Mouse (Mus musculus) embryonic facial prominence, embryonic 12.5 days (tissue): Measurements from ENCODE around the gene Abca12. TPM values are rescaled to one million over a fixed set of nuclear protein-coding genes. Genes with fewer than 3 reads are reported as not detected.

Experiments used
- ATAC-seq: fragments of 200-750 bp; cut with Nextera tagmentation; 2 replicates; pipeline ENCODE4 v1.8.0; 2017; ENCODE audit not compliant: insufficient number of reproducible peaks, insufficient read depth, low FRiP score, low TSS enrichment
- H3K27ac ChIP-seq: fragments of 300-500 bp; sonication (generic); 2 replicates; pipeline ENCODE4 v1.5.1; 2016; ENCODE audit warnings: mild to moderate bottlenecking
- H3K27me3 ChIP-seq: fragments of 300-500 bp; sonication (generic); 2 replicates; pipeline ENCODE4 v1.6.1; 2016; ENCODE audit warnings: mild to moderate bottlenecking, moderate library complexity
- H3K36me3 ChIP-seq: fragments of 300-500 bp; sonication (generic); 2 replicates; pipeline ENCODE4 v1.6.1; 2016; ENCODE audit warnings: mild to moderate bottlenecking
- H3K4me1 ChIP-seq: fragments of 300-500 bp; sonication (generic); 2 replicates; pipeline ENCODE4 v1.6.1; 2016
- H3K4me2 ChIP-seq: fragments of 300-500 bp; sonication (generic); replicated peaks from 2 replicates; pipeline ENCODE4 v1.6.1; 2016; ENCODE audit warnings: mild to moderate bottlenecking, moderate library complexity
- H3K4me3 ChIP-seq: fragments of 300-500 bp; sonication (generic); 2 replicates; pipeline ENCODE4 v1.5.1; 2016; ENCODE audit warnings: mild to moderate bottlenecking
- H3K9ac ChIP-seq: fragments of 300-500 bp; sonication (generic); 2 replicates; pipeline ENCODE4 v1.6.1; 2016; ENCODE audit warnings: mild to moderate bottlenecking, moderate library complexity
- H3K9me3 ChIP-seq: fragments of 300-500 bp; sonication (generic); 2 replicates; pipeline ENCODE4 v1.6.1; 2016; ENCODE audit warnings: mild to moderate bottlenecking, moderate library complexity
- WGBS: fragments of 180-500 bp; shearing (Covaris S2); methylation state at CpG from one replicate; pipeline ENCODE4 v1.1.7; 2016; 5-methylcytosine and 5-hydroxymethylcytosine counted together
- polyA plus RNA-seq: library from polyadenylated mRNA; unstranded; fragments of >200 nt; fragmentation: Nextera tagmentation; extraction: Ambion mirVana; gene quantifications from 2 replicates; pipeline ENCODE4 v1.2.1, GENCODE M21; 2016

Abca12 gene
- polyA plus RNA-seq, 1 experiment from 2014 or later, result 0.04 TPM

DNA sequence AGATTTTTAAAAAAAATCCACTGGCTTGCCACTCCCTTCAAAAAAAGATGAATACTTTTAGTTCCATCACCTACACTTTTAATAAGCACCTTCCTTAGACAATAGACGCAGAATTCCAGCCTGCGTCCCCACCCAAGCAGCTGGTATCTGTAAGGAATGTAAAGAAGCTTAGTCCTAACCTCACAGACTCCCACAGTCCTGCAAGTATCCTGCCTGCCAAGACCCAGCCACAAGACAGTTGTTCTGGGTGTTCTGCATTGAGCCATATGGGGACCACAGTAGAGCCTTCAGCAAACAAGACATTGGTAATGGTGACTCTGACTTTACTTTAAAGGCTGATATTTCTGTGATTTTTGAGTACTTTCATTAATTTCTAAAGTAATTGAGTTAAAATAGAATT lies 22.2 kb downstream of the Abca12 start:
- Histone ChIP-seq H3K27ac (no peak overlapping the region), H3K4me2 (no peak overlapping the region), H3K9me3 (no peaks in the 10 kb centered on the region), H3K36me3 (no peaks in the 10 kb centered on the region), H3K4me1 (no peaks in the 10 kb centered on the region), H3K9ac (no peak overlapping the region), H3K27me3 (no peaks in the 10 kb centered on the region), H3K4me3 (no peak overlapping the region)
- 92% methylated on average over 2 of the region's 2 CpGs for WGBS
- no peak for ATAC-seq

DNA sequence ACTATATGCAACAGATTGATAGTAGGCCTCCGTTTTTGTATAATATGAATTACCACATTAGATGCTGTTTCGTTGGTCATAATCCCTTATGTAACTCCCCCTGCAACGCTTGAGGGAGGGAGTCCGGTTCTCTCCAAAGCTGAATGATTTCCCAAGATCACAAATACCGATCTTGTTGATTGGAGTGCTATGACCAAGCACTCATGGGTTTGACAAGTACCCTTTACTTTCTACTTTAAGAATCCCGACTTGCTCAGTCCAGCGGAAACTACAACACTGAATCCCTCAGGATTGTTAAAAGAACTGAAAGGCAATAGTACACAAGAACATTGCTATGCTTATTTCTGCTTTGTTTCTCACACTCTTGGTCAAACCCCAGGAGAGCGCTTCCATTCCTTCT lies 28.1 kb downstream of the Abca12 start:
- WGBS, result 93% methylated on average over 8 of the region's 8 CpGs
- Histone ChIP-seq H3K27ac (no peak overlapping the region), H3K9ac (no peak overlapping the region), H3K4me2 (no peak overlapping the region), H3K9me3 (no peaks in the 10 kb centered on the region), H3K36me3 (no peaks in the 10 kb centered on the region), H3K4me1 (no peaks in the 10 kb centered on the region), H3K4me3 (no peak overlapping the region), H3K27me3 (no peaks in the 10 kb centered on the region)
- ATAC-seq, result no peak

DNA sequence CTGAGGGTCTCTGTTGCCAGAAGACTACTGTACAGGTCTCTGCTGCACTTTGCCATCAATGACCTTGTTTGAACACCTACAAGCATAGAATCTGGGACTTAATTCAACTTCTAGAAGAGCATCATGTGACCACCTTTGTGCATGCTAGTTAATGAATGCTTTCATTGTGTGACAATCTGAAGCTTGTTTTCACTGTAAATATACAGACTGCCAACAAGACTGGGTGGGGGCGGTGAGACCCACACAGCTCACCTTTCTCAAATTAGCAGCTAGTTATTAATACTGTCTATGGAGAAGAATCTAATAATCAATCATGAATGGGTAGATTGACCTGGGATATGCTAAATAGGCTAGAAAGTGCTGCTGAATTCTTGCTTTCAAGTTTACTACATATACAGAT lies 30.6 kb downstream of the Abca12 start:
- H3K27me3 ChIP-seq, result no peaks in the 10 kb centered on the region
- no peak overlapping the region for H3K4me2 ChIP-seq
- H3K4me3 ChIP-seq, result no peak overlapping the region
- H3K4me1 ChIP-seq, result no peaks in the 10 kb centered on the region
- WGBS, result 66% methylated on average over 1 of the region's 1 CpGs
- no peaks in the 10 kb centered on the region for H3K9me3 ChIP-seq
- no peak overlapping the region for H3K9ac ChIP-seq
- no peak overlapping the region for H3K27ac ChIP-seq
- no peaks in the 10 kb centered on the region for H3K36me3 ChIP-seq
- ATAC-seq, result no peak

DNA sequence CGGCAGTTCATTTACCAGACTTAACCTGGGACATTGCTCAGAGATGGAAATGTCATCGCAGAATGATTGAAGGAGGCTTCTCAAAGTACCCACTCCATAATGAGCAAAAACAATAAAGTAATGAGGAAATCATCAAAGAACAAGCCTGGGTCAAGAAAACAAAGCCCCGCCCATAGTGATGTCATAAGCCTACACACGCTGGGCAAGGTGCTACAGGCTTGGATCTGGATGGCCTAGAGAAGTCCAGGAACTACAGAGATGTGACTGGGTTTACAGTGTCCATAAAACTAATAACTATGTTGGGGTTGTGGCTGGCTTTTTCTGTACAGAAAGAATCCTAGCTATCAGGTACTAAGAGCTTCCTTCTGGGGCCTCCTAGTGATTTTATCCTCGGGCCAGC lies 41.6 kb downstream of the Abca12 start:
- no peaks in the 10 kb centered on the region for H3K27me3 ChIP-seq
- no peaks in the 10 kb centered on the region for H3K9me3 ChIP-seq
- no peaks in the 10 kb centered on the region for H3K36me3 ChIP-seq
- WGBS, result 93% methylated on average over 5 of the region's 5 CpGs
- no peak overlapping the region for H3K4me3 ChIP-seq
- no peak overlapping the region for H3K27ac ChIP-seq
- H3K4me2 ChIP-seq, result no peak overlapping the region
- no peak overlapping the region for H3K9ac ChIP-seq
- ATAC-seq, result no peak
- no peaks in the 10 kb centered on the region for H3K4me1 ChIP-seq

DNA sequence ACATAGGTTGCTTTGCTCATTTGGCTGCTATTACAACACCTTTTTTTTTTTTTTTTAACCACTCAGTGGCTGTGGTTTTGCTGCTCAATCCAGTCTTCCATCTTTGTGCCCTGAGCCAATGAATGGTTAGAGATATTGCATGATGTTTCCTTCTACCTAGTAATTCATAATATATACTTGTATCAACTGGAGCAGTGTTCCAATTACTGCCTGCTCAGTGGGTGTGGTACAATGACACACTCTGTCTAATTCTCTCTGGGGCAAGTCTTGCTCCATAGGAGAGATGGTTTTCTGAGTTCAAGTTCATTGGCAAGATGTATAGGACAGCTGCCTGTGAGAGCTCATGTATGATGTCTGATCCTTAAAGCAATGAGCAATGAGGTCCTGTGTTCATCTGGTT lies 44.4 kb downstream of the Abca12 start:
- Histone ChIP-seq H3K27me3 (no peaks in the 10 kb centered on the region), H3K9ac (no peak overlapping the region), H3K4me2 (no peak overlapping the region), H3K4me3 (no peak overlapping the region), H3K4me1 (no peaks in the 10 kb centered on the region), H3K27ac (no peak overlapping the region), H3K36me3 (no peaks in the 10 kb centered on the region), H3K9me3 (no peaks in the 10 kb centered on the region)
- no peak for ATAC-seq

DNA sequence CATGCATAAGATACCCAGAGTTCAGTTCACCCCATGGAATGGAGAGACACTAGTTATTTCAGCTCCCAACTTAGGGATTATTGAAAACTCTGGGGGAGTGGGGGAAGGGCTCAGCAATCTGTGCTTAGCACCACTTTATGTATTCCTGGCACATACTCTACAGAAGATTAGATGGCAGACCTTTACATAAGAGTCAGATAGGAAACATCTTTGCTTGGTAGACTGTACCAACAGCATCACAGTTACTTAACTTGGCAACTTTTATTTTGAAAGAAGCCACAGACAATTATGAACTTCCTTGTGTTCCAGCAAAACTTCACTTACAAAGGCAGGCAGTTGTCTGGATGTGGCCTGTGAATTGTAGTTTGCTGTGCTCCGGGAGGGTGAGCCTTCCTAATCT lies 46.9 kb downstream of the Abca12 start:
- no peak overlapping the region for H3K27ac ChIP-seq
- no peaks in the 10 kb centered on the region for H3K9me3 ChIP-seq
- H3K4me2 ChIP-seq, result no peak overlapping the region
- no peak overlapping the region for H3K9ac ChIP-seq
- no peaks in the 10 kb centered on the region for H3K27me3 ChIP-seq
- no peak for ATAC-seq
- no peaks in the 10 kb centered on the region for H3K4me1 ChIP-seq
- H3K36me3 ChIP-seq, result no peaks in the 10 kb centered on the region
- H3K4me3 ChIP-seq, result no peak overlapping the region
- WGBS, result 68% methylated on average over 1 of the region's 1 CpGs

DNA sequence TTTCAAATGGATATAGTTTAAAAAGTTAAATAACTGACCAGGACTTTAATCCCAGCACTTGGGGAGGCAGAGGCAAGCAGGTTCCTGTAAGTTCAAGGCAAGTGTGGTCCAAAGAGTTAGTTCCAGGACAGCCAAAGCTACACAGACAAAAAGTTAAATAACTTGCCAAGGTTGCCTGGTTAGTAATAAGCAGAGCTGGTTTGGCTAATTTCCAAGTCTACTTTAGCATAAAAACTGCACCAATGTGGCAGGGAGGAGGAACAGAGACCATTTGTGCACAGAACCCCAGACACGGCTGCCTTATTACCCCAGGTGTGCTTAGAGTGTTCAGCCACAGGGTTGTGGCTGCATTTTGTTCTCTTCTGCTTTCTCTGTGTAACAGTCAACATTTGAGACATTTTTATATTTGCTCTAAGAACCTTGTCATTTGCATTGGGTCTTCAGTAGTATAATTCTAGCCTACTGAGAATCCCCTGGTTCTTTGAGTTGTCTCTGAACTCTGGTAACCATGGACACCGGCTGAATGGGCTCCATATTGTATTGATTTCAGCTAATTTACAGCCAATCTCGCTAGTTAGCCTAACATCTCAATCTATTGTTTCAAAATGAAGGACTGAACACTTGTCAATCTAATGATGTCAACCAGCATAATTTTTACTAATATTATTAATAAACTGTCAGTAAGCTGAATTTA lies 71.7 kb downstream of the Abca12 start:
- no peak overlapping the region for H3K9ac ChIP-seq
- H3K4me3 ChIP-seq, result no peak overlapping the region
- H3K4me1 ChIP-seq, result no peaks in the 10 kb centered on the region
- H3K9me3 ChIP-seq, result no peaks in the 10 kb centered on the region
- 58% methylated on average over 3 of the region's 3 CpGs for WGBS
- no peaks in the 10 kb centered on the region for H3K36me3 ChIP-seq
- ATAC-seq, result no peak
- H3K27ac ChIP-seq, result no peak overlapping the region
- no peak overlapping the region for H3K4me2 ChIP-seq
- H3K27me3 ChIP-seq, result no peaks in the 10 kb centered on the region

DNA sequence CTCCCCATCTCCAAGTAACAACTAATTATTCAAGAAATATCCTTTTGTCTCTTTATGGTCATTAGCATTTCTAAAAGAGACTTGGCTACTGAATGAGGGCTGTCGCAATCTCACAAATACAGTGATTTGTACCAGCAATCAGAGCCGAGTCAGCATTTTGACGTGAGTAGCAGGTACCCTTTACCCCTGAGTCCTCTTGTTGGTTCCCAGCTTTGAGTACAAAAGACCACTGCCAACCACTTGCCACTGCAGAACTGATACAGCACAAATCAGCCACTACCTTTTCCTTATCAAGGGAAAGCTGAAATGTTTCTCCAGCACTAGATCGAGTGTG lies 72.5 kb downstream of the Abca12 start:
- Histone ChIP-seq H3K4me1 (no peaks in the 10 kb centered on the region), H3K9ac (no peak overlapping the region), H3K36me3 (no peaks in the 10 kb centered on the region), H3K27ac (no peak overlapping the region), H3K27me3 (no peaks in the 10 kb centered on the region), H3K4me2 (no peak overlapping the region), H3K4me3 (no peak overlapping the region), H3K9me3 (no peaks in the 10 kb centered on the region)
- ATAC-seq, result no peak
- 85% methylated on average over 4 of the region's 4 CpGs for WGBS

DNA sequence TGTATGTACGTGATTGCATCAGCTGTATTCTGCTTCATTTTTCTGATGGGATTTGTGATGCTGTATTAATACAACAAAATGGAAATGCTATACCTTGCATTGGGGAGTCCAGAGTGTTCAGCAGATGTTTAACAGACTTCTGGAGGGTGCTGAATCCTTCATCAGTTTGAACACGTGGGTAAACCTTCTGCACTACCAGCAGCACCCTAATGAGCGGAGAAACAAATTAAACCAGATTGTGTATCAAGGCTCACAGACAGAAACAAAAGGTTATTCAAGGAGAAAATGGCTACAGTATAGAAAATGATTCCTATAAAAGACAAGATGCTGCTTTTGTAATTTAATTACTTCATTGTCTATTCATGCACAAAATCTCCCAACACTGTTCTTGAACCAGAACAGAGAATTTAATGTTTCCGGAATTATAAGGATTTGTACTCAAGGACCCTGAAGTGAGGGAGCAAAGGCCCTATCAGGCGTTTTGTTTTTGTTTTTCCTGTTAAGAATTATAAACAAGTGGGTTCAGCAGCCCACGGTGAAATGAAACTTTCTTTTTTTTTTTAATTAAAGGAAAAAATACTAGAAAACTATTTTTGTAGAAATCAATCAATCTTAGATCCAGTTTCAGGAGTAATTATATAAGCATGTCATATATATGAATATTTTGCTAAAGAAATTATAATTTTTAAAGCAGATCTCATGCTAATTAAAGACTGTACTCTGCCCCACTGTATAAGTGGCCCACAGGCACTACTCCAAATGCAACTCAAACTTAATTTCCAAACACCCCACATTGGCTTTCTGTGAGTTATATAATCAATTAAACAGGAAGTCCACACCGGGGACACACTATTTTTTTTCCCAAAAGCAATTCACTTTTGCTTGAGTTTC lies 73.1 kb downstream of the Abca12 start:
- 64% methylated on average over 7 of the region's 7 CpGs for WGBS
- no peaks in the 10 kb centered on the region for H3K4me1 ChIP-seq
- no peaks in the 10 kb centered on the region for H3K9me3 ChIP-seq
- H3K27ac ChIP-seq, result no peak overlapping the region
- no peaks in the 10 kb centered on the region for H3K27me3 ChIP-seq
- H3K4me2 ChIP-seq, result no peak overlapping the region
- no peak overlapping the region for H3K9ac ChIP-seq
- no peak overlapping the region for H3K4me3 ChIP-seq
- no peaks in the 10 kb centered on the region for H3K36me3 ChIP-seq
- ATAC-seq, result no peak

DNA sequence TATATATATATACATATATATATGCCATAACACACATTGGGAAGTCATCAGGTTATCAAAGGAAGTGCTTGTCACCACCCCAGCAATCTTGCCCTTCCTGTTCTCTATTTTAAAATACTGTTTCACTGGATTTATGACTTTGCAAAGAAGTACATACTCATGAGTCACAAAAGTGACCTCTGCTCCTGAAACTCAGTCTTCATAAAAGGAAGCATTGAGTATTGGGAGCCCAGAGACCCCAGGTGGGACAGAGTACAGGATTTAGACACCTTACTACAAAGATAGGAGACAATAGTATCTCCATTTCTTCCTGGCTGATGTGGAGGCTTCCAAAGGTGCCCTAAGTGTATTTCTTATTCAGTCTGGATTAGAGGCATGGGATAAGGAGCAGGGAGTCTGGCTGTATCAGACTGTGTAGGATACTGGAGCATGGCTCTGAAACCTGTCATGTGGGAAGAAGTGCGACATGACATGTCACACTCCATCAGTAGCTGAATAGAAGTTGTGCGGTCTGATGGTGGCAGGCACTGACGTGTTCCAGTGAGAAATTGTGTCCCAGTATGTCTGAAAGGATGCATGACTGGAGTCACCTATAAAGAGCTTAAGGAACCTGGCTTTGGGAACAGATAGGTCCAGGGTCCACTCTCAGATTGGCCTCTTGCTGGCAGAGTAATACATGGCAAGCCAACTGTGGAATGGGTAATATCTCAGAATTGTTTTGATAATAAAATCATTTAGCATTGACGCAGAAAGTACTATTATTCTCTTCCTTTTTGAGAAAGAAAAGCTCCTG lies 76.0 kb downstream of the Abca12 start:
- Histone ChIP-seq H3K36me3 (no peaks in the 10 kb centered on the region), H3K27ac (no peak overlapping the region), H3K9me3 (no peaks in the 10 kb centered on the region), H3K4me1 (no peaks in the 10 kb centered on the region), H3K4me3 (no peak overlapping the region), H3K9ac (no peak overlapping the region), H3K4me2 (no peak overlapping the region), H3K27me3 (no peaks in the 10 kb centered on the region)
- 86% methylated on average over 4 of the region's 4 CpGs for WGBS
- ATAC-seq, result no peak

DNA sequence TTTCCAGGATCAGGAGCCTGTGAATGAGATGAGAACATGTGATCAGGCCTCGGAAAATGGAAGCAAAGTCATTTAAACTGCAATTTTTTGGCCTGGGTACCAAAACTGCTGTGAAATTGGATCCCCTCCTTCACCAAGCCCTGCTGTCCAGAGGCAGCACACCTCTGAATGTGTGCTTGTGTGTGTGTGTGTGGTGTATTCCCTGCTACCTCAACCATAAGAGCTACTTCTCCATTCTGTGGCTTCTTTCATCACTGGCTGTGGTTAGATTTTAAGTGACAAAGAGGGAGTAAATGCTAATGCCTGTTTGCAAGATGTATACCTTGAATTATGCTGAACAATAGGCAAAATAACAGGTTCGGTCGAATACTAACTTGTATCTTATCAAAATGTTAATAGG lies 84.4 kb downstream of the Abca12 start:
- Histone ChIP-seq H3K9ac (no peak overlapping the region), H3K4me3 (no peak overlapping the region), H3K27me3 (no peaks in the 10 kb centered on the region), H3K9me3 (no peaks in the 10 kb centered on the region), H3K4me2 (no peak overlapping the region), H3K27ac (no peak overlapping the region), H3K4me1 (no peaks in the 10 kb centered on the region), H3K36me3 (no peaks in the 10 kb centered on the region)
- ATAC-seq, result no peak
- 73% methylated on average over 3 of the region's 3 CpGs for WGBS

DNA sequence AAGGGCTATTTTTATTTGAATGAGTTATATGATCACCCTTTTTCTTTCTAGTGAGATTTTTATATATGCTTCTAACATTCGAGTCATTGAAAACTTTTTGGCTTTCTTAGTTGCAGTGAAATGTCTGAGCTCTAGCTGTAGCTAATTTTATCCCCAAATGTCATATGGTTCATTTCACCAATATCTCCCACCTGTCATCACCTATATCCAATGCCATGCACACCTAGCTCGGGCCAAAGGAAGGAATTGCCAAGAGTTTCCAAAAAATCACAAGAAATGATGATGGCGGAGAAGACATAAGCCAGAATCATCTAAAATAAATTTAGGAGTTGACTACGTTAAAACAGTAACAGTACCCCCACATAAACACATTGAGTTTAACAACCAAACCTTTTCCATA lies 102.5 kb downstream of the Abca12 start:
- H3K4me3 ChIP-seq, result no peak overlapping the region
- H3K4me2 ChIP-seq, result no peak overlapping the region
- H3K4me1 ChIP-seq, result no peaks in the 10 kb centered on the region
- no peak overlapping the region for H3K27ac ChIP-seq
- WGBS, result 90% methylated on average over 4 of the region's 4 CpGs
- no peak overlapping the region for H3K9ac ChIP-seq
- H3K36me3 ChIP-seq, result no peaks in the 10 kb centered on the region
- H3K9me3 ChIP-seq, result no peaks in the 10 kb centered on the region
- H3K27me3 ChIP-seq, result no peaks in the 10 kb centered on the region
- ATAC-seq, result no peak
